Comparison of ENCODE assay signal across 12 mouse cellular contexts in genomic region chr7:124198811-124199570, GRCm38 (mm10).
DNase-seq lines count a peak whose midpoint lies in the region; ATAC-seq and TF ChIP-seq lines count a peak whose summit lies in the region.
"Had no signal": no experiment of that assay in that cellular context is flagged by ENCODE, and none has a peak within 500 bp of the region (broad histone marks: within the 10 kb centered on the region; RNA-seq: fewer than 3 reads in every experiment).

No protein-coding gene starts in this region.

- no peak for ATAC-seq in midbrain, embryonic 14.5 days (ENCODE audit: low FRiP score, low TSS enrichment)
- ATAC-seq in midbrain, embryonic 16.5 days: no peak
- no peak for ATAC-seq in intestine, embryonic 15.5 days
- ATAC-seq: inflammation-experienced regulatory T-cells, adult 6 months had no signal

- H3K27me3 ChIP-seq in midbrain, embryonic 14.5 days (ENCODE audit: control insufficient read depth, insufficient read depth, low read length): no peaks in the 10 kb centered on the region
- no peaks in the 10 kb centered on the region for H3K27me3 ChIP-seq in midbrain, embryonic 16.5 days (ENCODE audit: control insufficient read depth, insufficient read depth, low read depth, low read length)
- no peaks in the 10 kb centered on the region for H3K27me3 ChIP-seq in intestine, embryonic 15.5 days (replicated peaks)
- H3K27me3 ChIP-seq: liver, embryonic 13.5 days had no signal

- H3K36me3 ChIP-seq in midbrain, embryonic 14.5 days (ENCODE audit: control insufficient read depth, insufficient read depth, low read length): no peaks in the 10 kb centered on the region
- no peaks in the 10 kb centered on the region for H3K36me3 ChIP-seq in midbrain, embryonic 16.5 days (ENCODE audit: control insufficient read depth, insufficient read depth, low read length)
- no peaks in the 10 kb centered on the region for H3K36me3 ChIP-seq in intestine, embryonic 15.5 days
- H3K36me3 ChIP-seq: liver, embryonic 13.5 days had no signal

- H3K9me3 ChIP-seq in midbrain, embryonic 14.5 days (ENCODE audit: control insufficient read depth, low read length): no peaks in the 10 kb centered on the region
- H3K9me3 ChIP-seq in midbrain, embryonic 16.5 days (replicated peaks; ENCODE audit: control insufficient read depth, low read length, poor library complexity, severe bottlenecking): no peaks in the 10 kb centered on the region
- no peaks in the 10 kb centered on the region for H3K9me3 ChIP-seq in intestine, embryonic 15.5 days

- no peak overlapping the region for H3K4me3 ChIP-seq in midbrain, embryonic 14.5 days (replicated peaks; ENCODE audit: low read depth, low read length)
- H3K4me3 ChIP-seq in midbrain, embryonic 16.5 days (ENCODE audit: low read depth, low read length): no peak overlapping the region
- H3K4me3 ChIP-seq in cortical plate, adult 2 months (ENCODE audit: insufficient read depth, low read length): no peak overlapping the region
- no peak overlapping the region for H3K4me3 ChIP-seq in intestine, embryonic 15.5 days (replicated peaks)
- H3K4me3 ChIP-seq: liver, embryonic 13.5 days; myocyte had no signal

- H3K4me2 ChIP-seq in midbrain, embryonic 14.5 days (ENCODE audit: low read length): no peak overlapping the region
- H3K4me2 ChIP-seq in midbrain, embryonic 16.5 days (ENCODE audit: low read length): no peak overlapping the region
- no peak overlapping the region for H3K4me2 ChIP-seq in intestine, embryonic 15.5 days (replicated peaks)
- H3K4me2 ChIP-seq: liver, embryonic 13.5 days had no signal

- DNase-seq in frontal cortex, adult 2 months (ENCODE audit: extremely low spot score in 1 of 2, low spot score in 1 of 2): peak; percentile 36 to 69
- no peak for DNase-seq in frontal cortex, postnatal 14 days (ENCODE audit: low spot score in 2 of 2)
- DNase-seq in midbrain, embryonic 14.5 days: peak; percentile 46
- peak; percentile 31 for DNase-seq in right cerebral cortex, postnatal 25 days
- no peak for DNase-seq in thymus, postnatal 0 days (ENCODE audit: low spot score)
- DNase-seq: gastrocnemius, postnatal 10 days; liver, embryonic 13.5 days had no signal

- no peak overlapping the region for H3K27ac ChIP-seq in midbrain, embryonic 14.5 days (replicated peaks; ENCODE audit: low read depth, low read length)
- H3K27ac ChIP-seq in midbrain, embryonic 16.5 days (ENCODE audit: low read length): no peak overlapping the region
- 0 out of 2 replicates have a peak overlapping the region, but pooled peaks have one; percentile 47 for H3K27ac ChIP-seq in cortical plate, adult 2 months (ENCODE audit: insufficient read depth, low read length)
- H3K27ac ChIP-seq in intestine, embryonic 15.5 days: no peak overlapping the region
- H3K27ac ChIP-seq: liver, embryonic 13.5 days had no signal

- no peaks in the 10 kb centered on the region for H3K4me1 ChIP-seq in midbrain, embryonic 14.5 days (ENCODE audit: control insufficient read depth, insufficient read depth, low read length)
- H3K4me1 ChIP-seq in midbrain, embryonic 16.5 days (ENCODE audit: control insufficient read depth, insufficient read depth, low read length): no peaks in the 10 kb centered on the region
- peaks cover 3% of the 10 kb centered on the region; the same call in 1 of the 2 replicates for H3K4me1 ChIP-seq in cortical plate, adult 2 months (ENCODE audit: control insufficient read depth, insufficient read depth, low read length)
- no peaks in the 10 kb centered on the region for H3K4me1 ChIP-seq in intestine, embryonic 15.5 days (replicated peaks)
- H3K4me1 ChIP-seq: liver, embryonic 13.5 days had no signal

- 79% methylated on average over 6 of the region's 6 CpGs for WGBS in midbrain, embryonic 14.5 days
- WGBS in midbrain, embryonic 16.5 days: 71% methylated on average over 6 of the region's 6 CpGs
- WGBS in intestine, embryonic 15.5 days: 76% methylated on average over 6 of the region's 6 CpGs

- TF ChIP-seq CTCF in cortical plate, adult 2 months (IDR thresholded peaks at IDR 0.05; ENCODE audit: extremely low read depth, insufficient read depth, low read length): no peak

- no peak overlapping the region for H3K9ac ChIP-seq in midbrain, embryonic 14.5 days (replicated peaks; ENCODE audit: low read length)
- no peak overlapping the region for H3K9ac ChIP-seq in midbrain, embryonic 16.5 days (ENCODE audit: low read depth, low read length)
- no peak overlapping the region for H3K9ac ChIP-seq in intestine, embryonic 15.5 days
- H3K9ac ChIP-seq: liver, embryonic 13.5 days had no signal

- no peak for TF ChIP-seq POLR2A in cortical plate, adult 2 months (IDR thresholded peaks at IDR 0.05; ENCODE audit: extremely low read depth, insufficient read depth, low read length)

Comparison
In these comparisons a context has a peak if more than half of its experiments do, and no peak if none do; other contexts are left out.
1. DNase-seq: peak in frontal cortex, adult 2 months (2 of 2), midbrain, embryonic 14.5 days (single experiment) and right cerebral cortex, postnatal 25 days (single experiment); none in frontal cortex, postnatal 14 days (0 of 2) and thymus, postnatal 0 days (single experiment).